Mouse (Mus musculus): ENCODE results near the gene Tmprss13.

Gene Tmprss13

DNA sequence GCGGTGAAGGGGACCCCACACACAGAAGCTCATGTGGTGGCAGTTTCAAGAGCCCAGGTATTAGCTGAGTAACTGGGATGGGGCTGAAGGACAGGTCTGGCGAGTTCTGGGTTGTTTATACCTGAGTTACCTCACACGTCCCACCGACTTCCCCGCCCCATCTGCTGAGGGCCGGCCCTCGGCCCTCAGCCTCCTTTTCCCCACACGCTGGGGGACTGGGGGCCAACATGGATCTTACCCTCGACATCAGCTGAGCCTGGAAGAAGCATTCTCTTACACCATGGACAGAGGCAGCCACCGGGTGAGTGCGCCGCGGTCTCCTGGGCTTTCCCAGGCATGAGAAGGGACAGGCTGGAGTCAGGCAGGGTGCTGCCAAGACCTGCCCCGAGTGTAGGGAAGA is at the start of gene Tmprss13:
Tmprss13 (plus strand) TSS at position 246 of the 400 bp plus-strand sequence.
- no peak for DNase-seq (ENCODE audit: inconsistent ontology term)

DNA sequence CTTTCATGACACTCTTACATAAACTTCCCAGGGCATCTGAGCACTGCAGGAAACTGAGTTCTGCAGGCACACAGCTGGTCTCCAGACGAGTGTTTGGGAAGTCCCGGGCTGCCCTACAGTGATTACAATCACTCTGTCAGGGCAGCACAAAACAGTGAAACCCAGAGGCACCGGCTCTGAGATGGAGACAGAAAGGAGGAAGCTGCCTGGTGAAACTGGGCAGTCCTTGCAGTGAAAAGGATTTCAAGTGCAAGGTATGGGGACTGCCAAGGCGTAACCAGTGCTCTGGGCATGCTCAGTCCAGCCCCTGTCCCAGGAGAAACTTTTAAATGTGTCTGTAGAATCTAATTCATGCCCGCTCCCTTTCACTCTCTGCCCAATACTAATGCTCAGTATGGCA is 46.7 kb upstream of the Tmprss13 start:
- no peak for DNase-seq (ENCODE audit: inconsistent ontology term)

DNA sequence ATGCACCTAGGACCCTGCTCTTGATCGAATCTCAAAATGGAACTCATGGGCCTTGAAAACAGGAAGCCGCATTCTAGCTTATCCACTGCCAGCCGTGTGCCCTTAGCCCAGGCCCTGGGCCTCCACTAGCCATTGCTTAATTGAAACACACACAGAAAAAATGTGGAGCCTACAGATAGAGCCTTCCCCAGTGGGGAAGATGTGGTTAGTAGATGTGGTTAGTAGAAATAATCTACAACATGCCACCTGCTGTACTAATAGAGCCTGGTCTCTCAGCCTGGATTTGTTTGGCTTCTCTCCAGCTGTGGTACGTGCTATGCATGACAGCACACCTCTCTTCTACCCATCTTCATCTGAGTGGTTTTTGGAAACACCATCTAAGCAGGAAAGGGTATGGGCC is 44.7 kb upstream of the Tmprss13 start:
- no peak for DNase-seq (ENCODE audit: inconsistent ontology term)

DNA sequence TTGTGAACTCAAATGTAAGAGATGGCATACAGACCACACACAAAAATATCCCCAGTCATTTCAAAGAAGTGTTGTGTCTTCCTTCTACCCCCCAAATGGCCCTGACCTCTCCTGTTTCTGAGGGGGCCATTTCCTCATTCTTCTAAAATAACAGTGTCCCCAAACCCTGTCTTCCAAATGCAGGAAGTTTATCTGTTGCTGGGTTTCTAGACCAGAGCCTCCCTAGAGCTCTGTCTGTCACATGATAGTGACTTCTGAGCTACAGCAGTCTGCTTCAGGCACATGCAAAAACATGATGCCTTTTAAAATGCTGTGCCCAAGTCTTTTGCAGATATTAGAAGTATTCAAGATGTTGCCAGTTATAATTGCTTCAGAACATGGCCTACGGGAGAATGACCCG is 44.3 kb upstream of the Tmprss13 start:
- no peak for DNase-seq (ENCODE audit: inconsistent ontology term)

DNA sequence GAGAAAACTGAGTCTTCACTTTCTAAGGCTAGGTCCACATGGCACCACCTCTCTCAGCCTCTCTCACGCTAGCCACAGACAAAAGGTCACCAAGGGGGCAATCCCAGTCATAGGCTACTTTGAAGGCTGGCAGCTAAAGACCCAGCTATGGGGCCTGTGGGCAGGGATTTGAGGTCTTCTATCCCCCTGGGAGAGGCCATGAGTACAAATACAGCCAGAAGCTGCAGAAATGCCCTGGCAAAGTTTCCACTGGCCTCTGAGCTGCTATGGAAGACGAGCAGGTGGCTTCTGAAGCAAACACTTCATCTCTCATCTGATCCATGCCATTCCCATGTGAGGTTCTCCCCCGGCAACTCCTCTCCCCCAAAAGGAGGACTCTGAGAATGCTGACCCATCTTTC is 38.8 kb upstream of the Tmprss13 start:
- DNase-seq (ENCODE audit: inconsistent ontology term), result no peak

DNA sequence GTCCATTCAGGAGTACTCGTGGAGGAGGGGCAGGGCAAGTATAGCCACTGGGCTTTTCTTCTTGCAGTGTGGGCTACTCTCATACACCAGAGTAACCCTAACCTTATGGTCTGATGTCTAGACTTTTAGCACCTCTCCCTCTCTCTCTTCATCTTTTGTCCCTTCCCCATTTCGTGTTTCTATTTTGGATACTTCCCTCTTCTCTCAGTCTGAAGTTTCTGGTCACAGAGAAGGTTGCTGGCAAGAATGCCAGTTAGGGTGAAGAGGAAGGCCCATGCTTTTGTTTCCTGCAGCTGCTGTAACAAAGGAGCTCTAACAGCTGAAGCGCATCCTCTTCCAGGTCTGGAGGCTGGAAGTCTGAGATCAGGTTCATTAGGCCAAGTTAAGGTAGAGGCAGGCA is 38.0 kb upstream of the Tmprss13 start:
- DNase-seq (ENCODE audit: inconsistent ontology term), result no peak

DNA sequence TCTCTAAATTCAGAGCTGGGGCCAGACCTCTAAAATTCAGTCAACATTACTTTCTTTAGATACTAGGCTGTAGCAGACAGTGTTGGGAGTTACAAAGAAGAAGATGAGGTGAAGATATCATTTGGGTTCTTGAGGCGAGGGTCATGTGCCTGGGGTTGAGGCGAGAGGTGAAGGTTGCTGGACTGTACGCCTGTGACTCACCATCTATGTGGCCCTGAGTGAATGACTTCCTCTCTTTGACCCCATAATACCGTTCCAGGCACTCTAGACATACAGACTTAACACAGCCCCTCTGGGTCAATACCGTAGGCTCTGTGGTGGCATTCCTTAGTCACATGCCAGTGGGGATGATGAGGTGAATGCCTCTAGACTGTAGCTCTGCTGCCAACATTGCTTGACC is 36.4 kb upstream of the Tmprss13 start:
- no peak for DNase-seq (ENCODE audit: inconsistent ontology term)

DNA sequence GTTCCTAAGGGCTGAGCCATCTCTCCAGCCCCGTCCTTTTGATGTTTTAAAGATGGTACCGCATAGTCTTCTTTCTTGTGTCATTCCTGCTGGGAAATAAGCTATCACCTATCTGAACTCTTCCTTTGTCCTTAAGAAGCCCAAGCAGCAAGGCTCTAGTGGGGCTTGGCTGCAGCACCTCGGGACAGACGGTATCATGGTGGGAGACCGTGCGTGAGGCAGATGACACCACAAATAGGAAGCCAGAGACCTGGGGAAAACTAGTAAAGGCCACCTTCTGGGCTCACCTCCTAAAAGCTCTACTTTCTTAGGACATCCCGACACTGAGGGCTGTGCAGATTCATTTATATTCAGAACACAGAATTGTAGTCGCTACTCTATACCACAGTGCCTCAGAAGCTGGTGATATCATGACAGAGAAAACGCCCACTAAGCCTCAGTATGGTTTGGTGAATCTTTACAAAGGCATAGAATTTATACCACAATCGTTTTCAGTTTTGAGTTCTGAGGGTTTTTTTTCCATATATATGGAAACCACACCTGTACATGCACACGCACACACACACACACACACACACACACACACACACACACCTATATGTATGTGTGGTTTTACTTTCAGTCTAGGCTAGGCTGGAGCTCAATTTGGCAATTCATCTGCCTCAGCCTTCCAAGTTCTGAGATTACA is 27.3 kb upstream of the Tmprss13 start:
- no peak for DNase-seq (ENCODE audit: inconsistent ontology term)

DNA sequence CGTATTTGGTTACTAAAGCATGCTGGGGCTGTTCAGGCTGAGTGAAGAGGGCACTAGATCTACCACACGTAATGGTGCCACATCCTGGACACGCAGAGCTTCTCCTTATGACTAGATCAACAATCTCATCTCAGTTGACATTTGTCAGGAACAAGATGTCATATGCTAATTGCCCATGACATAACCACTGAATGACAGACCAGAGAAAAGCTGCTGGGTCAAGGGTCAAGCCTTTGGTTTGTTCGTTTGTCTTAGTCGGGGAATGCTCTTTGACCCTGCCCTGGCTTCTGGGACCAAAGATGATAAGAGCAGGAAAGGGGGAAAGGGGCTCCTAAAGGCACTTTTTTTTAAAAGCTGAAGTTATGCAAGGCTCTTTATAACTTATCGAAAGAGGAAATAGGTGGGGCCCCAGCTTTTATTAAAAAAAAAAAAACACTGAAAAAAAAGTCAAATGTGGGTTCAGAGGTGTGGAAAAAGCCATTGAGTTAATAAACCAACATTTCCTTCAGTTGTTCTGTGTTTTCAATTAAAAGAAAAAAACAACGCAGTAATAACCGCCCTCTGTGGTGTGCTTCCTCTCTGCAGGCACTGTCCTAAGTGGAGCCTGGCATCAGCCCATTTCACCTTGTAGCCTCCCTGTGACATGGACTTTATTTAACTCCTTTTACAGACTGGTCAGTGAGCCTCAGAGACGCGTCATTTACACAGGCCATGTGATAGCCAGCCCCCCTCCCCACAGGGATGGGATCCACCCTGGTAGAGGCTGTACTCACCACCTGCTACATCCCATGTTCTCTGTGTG is 24.5 kb upstream of the Tmprss13 start:
- DNase-seq (ENCODE audit: inconsistent ontology term), result no peak

DNA sequence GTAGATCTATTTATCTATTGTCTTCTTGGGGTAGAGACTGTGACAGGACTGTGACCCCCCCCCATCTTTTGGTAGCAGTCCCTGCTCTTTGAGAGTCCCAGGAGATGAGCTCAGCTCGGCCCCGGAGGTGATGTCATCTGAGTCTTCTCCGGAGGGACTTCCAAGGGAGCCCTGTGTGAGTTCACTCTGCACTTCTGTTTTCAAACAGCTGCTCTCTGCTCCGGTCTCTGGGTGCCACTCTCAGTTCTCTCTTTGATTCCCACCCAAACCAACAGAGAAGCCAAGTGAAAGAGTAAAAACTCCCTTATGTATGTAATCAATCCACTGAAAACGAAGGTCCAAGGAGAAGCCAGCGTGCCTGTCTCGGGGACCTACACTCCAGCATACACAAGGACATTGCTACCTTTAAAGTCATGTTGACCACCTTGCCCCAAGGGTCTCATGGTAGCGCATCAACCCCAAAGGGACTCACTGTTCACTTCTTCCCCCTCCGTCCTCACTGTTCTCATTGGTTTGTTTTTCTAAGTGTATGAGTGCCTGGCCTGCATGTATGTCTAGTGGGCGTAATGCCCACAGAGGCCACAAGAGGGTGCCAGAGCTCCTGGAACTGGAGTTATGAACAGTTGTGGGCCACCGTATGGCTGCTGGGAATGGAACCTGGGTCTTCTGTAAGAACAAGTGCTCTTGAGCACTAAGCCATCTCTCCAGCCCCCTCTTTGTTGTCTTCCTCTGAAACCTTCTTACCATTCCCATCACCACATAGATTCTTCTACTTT is 19.5 kb upstream of the Tmprss13 start:
- DNase-seq (ENCODE audit: inconsistent ontology term), result peak; percentile 16

DNA sequence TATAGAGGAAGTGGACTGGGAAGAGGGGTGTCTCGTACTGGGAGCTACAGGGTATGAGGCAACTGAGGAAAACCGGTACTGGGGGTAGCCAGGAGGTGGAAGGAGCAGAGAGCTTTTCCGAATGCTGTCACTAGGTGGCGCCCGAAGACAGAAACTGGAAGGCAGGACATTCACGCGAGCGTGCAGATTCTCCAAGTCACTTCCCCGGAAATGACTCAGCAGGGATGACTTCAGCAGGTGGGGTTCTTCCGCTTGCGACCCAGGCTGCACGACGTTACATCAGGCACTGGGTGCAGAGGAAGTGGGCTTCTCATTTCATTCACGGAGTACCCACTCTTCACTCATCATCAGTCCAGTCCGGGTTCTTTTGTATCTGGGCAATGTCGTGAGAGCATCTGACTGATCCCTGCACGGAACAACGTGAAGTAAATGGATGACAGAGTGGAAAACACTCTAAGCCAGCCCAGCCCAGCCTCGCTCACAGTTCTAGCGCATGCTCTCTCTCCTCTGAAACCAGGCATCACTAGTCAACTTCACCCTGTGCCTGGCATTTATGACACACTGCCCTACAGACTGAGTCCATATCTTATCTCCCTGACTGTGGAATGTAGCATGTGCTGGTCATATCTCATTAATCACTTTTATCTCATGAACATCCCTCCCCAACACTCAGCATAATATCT is 18.3 kb upstream of the Tmprss13 start:
- peak; percentile 83 for DNase-seq (ENCODE audit: inconsistent ontology term)

DNA sequence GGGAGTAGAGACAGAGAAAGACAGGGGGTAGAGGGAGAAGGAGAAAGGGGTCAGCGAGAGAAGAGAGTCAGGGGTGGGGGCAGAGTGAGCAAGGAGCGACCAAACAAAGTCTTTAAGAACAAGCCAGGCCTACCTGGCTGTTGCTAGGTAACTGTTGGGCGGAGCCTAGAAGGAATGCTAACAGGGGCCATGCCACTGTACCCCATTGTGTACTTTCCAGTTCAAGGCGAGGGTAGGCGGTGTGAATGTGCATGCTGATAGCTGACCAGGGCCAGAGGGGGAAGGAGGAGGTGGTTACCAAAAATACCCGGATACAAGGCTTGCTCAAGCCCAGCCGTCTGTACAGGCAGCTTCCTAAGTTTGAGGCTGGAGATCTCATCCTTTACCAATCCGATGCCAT is 17.1 kb upstream of the Tmprss13 start:
- DNase-seq (ENCODE audit: inconsistent ontology term), result no peak

DNA sequence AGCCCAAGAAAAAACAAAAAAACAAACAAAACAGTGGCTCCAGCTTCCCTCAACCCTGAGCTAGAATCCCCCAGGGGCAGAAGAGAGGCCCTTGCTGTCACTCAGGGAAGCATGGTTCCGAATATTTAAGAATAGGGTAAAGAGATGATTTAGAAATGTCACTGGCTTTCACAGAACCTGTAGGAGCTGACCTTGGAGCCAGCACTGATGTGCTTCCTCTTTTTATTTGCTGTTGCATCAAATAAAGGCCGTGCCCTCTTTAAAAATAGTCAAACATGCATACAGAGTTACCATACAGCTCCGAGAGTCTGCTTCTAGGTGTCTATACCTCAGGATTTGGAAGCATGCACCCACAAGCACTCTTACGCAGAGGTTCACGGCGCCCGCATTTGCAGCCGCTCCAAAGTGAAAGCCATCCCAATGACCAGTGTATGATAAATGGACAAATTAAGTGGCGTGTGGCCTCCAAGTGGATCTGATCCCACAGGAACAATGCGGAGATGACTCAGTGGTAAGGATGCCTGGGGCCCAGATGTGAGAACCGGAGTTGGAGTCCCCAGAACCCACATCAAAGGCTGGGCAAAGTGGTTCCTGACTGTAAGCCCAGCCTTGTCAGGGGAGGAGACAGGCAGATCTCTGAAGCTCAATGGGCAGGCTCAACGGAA is 12.0 kb upstream of the Tmprss13 start:
- DNase-seq (ENCODE audit: inconsistent ontology term), result no peak

DNA sequence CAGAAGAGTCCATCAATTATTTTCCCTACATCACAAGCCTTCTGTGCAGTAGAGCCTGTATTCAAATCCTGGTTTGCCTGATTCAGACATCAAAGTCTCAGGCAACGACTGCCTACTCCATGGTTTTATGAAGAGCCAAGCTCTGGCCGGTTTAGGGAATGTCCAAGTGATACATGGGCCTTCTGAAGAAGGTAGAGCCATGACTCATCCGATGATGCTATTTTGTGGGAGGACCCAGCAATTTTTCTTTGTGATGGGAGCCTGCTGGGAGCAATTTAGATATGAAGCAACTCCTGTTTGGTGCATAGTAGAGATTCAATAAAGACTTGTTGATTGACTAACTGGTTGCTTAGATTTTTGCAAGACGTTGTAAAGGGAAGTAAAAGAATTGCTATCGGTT is 10.4 kb upstream of the Tmprss13 start:
- no peak for DNase-seq (ENCODE audit: inconsistent ontology term)

DNA sequence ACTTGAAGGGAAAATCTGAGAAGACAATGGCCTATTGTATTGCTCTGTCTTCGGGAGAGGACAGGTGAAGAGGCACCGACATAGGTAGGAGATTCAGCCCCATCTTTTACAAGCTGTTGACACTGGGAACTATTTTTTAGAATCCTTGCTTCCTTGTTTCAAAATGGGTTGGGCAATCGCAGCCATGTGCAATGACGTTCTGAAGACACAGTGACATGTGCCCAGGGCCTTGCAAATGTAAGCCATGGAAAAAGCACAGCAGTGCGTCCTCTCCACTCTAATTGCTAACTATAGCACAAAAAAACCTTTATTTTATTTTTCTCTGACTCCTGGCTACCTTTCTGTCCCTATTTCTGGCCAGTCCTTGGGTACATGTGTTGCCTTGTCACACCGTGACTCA is 7.0 kb upstream of the Tmprss13 start:
- DNase-seq (ENCODE audit: inconsistent ontology term), result no peak

DNA sequence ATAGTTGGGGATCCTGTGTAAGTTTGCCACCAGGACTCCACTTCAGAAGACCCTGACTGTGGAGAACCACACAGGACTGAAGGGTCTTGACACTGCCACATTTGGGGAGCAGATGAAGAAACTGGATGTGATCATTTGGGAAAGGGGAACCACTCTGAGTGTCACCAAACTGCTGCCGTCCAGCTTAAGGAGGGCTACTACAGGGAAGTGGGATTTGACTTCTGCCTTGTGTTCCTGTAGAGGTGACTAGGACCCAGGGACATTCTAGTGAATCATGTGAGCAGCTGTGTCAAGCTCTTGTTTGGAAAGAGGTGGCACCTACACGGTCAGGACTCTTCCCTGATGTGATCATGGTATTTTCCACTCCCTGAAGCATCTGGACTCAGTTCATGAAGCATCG is 5.0 kb upstream of the Tmprss13 start:
- no peak for DNase-seq (ENCODE audit: inconsistent ontology term)

DNA sequence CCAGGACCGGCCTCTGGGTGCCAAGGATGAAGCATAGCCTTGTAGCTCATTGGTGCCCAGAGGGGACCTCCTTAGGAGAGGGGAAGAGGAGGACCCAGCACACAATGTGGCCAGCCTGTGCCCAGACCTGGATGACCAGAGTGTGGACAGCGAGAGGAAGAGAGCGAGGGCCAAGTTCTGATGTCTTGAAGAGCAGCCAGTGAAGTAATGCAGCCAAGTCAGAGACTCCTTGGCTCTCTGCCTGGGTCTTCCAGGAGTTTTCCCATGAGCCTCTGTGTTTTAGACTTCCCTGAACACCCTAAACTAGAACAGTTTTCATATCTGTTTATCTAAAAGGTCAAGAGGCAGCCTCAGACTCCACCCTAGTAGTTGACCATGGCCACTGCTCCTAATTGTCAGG is 1.3 kb upstream of the Tmprss13 start:
- peak; percentile 14 for DNase-seq (ENCODE audit: inconsistent ontology term)

DNA sequence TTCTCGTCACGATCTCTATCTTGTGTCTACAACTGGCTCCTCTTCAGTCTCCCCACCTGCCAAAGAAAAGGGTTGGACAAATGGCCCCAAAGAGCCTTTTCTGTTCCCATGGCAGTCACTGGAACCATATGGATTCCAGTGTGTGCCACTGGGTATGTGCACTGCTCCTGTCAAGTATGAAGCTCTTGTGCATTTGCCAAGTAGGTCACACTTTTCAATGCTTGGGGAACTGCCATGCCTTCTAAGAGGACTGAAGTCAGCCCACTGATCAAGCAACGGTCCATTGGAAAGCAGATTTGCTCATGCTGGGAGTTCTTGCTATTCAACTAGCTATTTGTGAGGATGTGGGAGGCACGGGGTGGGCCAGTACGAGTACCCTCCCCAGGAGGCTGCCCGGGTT is 2.6 kb downstream of the Tmprss13 start:
- DNase-seq (ENCODE audit: inconsistent ontology term), result peak; percentile 51

DNA sequence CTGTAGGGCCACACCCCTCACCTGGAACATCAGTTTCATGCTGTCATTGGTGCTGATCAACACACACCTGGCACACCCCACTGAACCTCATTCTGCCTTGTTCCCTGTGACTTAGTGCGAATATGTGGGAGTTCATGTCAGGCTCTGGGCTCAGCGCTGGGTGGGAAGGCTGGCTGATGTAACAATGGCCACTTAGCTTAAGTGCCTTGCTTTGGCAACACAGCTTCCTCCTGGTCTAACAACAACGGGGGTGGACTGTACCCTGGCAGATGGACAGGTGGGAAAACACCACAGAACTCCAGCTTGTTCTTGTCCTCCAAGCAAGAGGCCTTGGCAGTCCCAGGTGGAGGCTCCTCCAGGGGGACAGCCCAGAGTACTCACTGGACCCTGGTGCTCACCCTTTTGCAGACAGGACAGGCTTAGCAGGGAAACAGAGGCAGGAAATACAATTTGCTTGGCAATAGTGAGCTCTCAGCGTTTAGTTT is 3.1 kb downstream of the Tmprss13 start:
- no peak for DNase-seq (ENCODE audit: inconsistent ontology term)

DNA sequence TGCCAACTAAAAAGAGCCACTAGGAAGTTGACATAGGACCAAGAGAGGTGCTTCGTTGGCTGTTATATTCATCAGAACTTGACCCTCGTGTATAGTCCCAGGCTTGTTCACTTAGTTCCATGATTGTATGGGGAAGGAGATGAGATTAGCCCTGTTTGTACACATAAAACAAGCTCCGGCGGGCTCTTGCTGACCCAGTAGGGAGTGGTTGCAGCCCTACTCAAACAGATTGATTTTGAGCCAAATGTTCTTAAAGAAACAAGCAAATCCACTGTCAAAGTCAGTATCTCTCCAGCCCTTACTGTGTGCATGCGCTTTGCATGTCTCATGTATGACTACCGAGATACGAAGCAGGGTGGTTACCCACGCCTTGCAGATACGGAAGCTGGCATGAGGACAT is 7.5 kb downstream of the Tmprss13 start:
- DNase-seq (ENCODE audit: inconsistent ontology term), result no peak

DNA sequence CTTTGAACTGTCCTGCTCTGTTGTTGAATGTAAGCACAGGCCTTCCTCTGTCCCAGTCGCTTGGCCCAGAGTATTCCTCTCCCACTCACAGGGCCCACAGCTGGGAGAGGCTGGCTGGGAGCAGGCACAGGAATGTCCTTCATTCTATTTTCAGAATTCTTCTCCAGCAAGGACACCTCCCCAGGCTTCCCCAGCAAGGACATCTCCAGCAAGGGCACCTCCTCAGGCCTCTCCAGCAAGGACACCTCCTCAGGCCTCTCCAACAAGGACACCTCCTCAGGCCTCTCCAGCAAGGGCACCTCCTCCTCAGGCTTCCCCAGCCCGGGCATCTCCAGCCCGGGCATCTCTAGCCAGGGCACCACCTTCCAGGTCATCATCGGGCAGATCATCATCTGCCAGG is 9.4 kb downstream of the Tmprss13 start:
- DNase-seq (ENCODE audit: inconsistent ontology term), result no peak

All from Muller cell, postnatal 12 days (primary cell).